ENCODE assay signal across 23 mouse cellular contexts in the genomic region with DNA sequence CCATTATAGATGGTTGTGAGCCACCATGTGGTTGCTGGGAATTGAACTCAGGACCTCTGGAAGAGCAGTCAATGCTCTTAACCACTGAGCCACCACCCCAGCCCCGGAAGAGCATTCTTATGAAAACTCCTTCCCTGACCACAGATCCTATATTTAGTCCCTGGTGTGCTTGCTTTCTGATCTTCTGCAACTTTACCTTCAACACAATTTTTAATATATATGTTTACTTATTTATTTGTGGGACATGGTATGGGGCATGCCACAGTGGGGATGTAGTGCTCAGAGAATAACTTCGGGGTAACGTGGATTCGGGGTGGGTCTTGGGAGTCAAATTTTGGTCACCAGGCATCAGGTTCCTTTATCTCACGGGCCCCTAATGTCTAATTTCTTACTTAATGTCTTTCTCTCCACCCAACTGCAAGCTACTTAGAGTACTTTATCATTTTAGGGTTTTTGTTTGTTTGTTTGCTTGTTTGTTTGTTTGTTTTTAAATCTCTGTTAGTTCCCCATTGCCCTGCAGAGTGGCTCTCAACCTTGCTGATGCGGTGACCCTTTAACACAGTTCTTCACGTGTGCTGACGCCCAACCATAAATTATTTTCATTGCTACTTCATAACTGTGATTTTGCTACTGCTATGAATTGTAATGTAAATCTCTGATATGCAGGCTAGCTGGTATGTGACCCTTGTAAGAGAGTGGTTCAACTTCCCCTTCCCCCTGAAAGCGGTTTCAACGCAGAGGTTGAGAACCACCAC. TPM values are rescaled to one million over a fixed set of nuclear protein-coding genes. Genes with fewer than 3 reads are reported as not detected.
A peak's percentile ranks its signal among the peaks of the same experiment; 100 is the strongest.
DNase-seq lines count a peak whose midpoint lies in the region; ATAC-seq lines count a peak whose summit lies in the region.
"Had no signal": no experiment of that assay in that cellular context is flagged by ENCODE, and none has a peak within 500 bp of the region (broad histone marks: within the 10 kb centered on the region; RNA-seq: fewer than 3 reads in every experiment).

No protein-coding gene starts in this region.

- no peak overlapping the region for H3K4me2 ChIP-seq in embryonic facial prominence, embryonic 13.5 days
- H3K4me2 ChIP-seq in embryonic facial prominence, embryonic 15.5 days (replicated peaks): no peak overlapping the region
- no peak overlapping the region for H3K4me2 ChIP-seq in limb, embryonic 12.5 days
- H3K4me2 ChIP-seq in stomach, embryonic 16.5 days (ENCODE audit: low read depth, low read length): no peak overlapping the region
- H3K4me2 ChIP-seq: hindbrain, embryonic 13.5 days; liver, embryonic 15.5 days had no signal

- WGBS in embryonic facial prominence, embryonic 13.5 days: 75% methylated on average over 10 of the region's 10 CpGs
- WGBS in embryonic facial prominence, embryonic 15.5 days: 71% methylated on average over 10 of the region's 10 CpGs
- WGBS in limb, embryonic 12.5 days: 58% methylated on average over 10 of the region's 10 CpGs
- 69% methylated on average over 10 of the region's 10 CpGs for WGBS in stomach, embryonic 16.5 days

- H3K27ac ChIP-seq in embryonic facial prominence, embryonic 13.5 days: peak overlapping the region; percentile 17; the same call in 1 of the 2 replicates
- peak overlapping the region; percentile 69; the same call in 1 of the 2 replicates for H3K27ac ChIP-seq in embryonic facial prominence, embryonic 15.5 days (replicated peaks)
- peak overlapping the region; percentile 92 for H3K27ac ChIP-seq in limb, embryonic 12.5 days
- H3K27ac ChIP-seq in stomach, embryonic 16.5 days (ENCODE audit: low read length): peak overlapping the region; percentile 70
- H3K27ac ChIP-seq: heart, adult 2 months; hindbrain, embryonic 13.5 days; liver, embryonic 15.5 days; macrophage; midbrain, embryonic 10.5 days had no signal

- H3K36me3 ChIP-seq in embryonic facial prominence, embryonic 13.5 days: no peaks in the 10 kb centered on the region
- no peaks in the 10 kb centered on the region for H3K36me3 ChIP-seq in embryonic facial prominence, embryonic 15.5 days
- no peaks in the 10 kb centered on the region for H3K36me3 ChIP-seq in limb, embryonic 12.5 days
- no peaks in the 10 kb centered on the region for H3K36me3 ChIP-seq in stomach, embryonic 16.5 days (ENCODE audit: control insufficient read depth, insufficient read depth, low read length)
- H3K36me3 ChIP-seq: hindbrain, embryonic 13.5 days; liver, embryonic 15.5 days; midbrain, embryonic 10.5 days had no signal

- no peak overlapping the region for H3K9ac ChIP-seq in embryonic facial prominence, embryonic 13.5 days
- H3K9ac ChIP-seq in embryonic facial prominence, embryonic 15.5 days: no peak overlapping the region
- no peak overlapping the region for H3K9ac ChIP-seq in limb, embryonic 12.5 days (replicated peaks)
- no peak overlapping the region for H3K9ac ChIP-seq in stomach, embryonic 16.5 days (ENCODE audit: low read length)
- H3K9ac ChIP-seq: forebrain, postnatal 0 days; hindbrain, embryonic 13.5 days; liver, embryonic 15.5 days had no signal

- intact Hi-C loops in left cerebral cortex, postnatal 25 days (cut with DNase I): no loop called here

- ATAC-seq in embryonic facial prominence, embryonic 13.5 days (ENCODE audit: insufficient number of reproducible peaks, insufficient read depth, low FRiP score, low TSS enrichment, low read depth): no peak
- ATAC-seq in embryonic facial prominence, embryonic 15.5 days (ENCODE audit: insufficient number of reproducible peaks, low FRiP score, low TSS enrichment, low read depth): no peak
- ATAC-seq in limb, embryonic 12.5 days (ENCODE audit: insufficient number of reproducible peaks, insufficient read depth, low FRiP score, low TSS enrichment, low read depth): no peak
- no peak for ATAC-seq in stomach, embryonic 16.5 days (ENCODE audit: insufficient read depth, low FRiP score)
- ATAC-seq: activated CD4-positive, CD25-positive, alpha-beta regulatory T cell, adult 4 months; forebrain, postnatal 0 days had no signal

- H3K9me3 ChIP-seq in embryonic facial prominence, embryonic 13.5 days: no peaks in the 10 kb centered on the region
- no peaks in the 10 kb centered on the region for H3K9me3 ChIP-seq in embryonic facial prominence, embryonic 15.5 days (replicated peaks)
- no peaks in the 10 kb centered on the region for H3K9me3 ChIP-seq in limb, embryonic 12.5 days
- no peaks in the 10 kb centered on the region for H3K9me3 ChIP-seq in stomach, embryonic 16.5 days (replicated peaks; ENCODE audit: control insufficient read depth, low read length)
- H3K9me3 ChIP-seq: hindbrain, embryonic 13.5 days; liver, embryonic 15.5 days; midbrain, embryonic 10.5 days had no signal

- H3K4me3 ChIP-seq in embryonic facial prominence, embryonic 13.5 days: no peak overlapping the region
- H3K4me3 ChIP-seq in embryonic facial prominence, embryonic 15.5 days (replicated peaks): no peak overlapping the region
- no peak overlapping the region for H3K4me3 ChIP-seq in limb, embryonic 12.5 days (replicated peaks)
- no peak overlapping the region for H3K4me3 ChIP-seq in stomach, embryonic 16.5 days (replicated peaks; ENCODE audit: low read length)
- H3K4me3 ChIP-seq: heart, adult 2 months; hindbrain, embryonic 13.5 days; liver, embryonic 15.5 days; midbrain, embryonic 10.5 days had no signal

- peaks cover 41% of the 10 kb centered on the region for H3K4me1 ChIP-seq in embryonic facial prominence, embryonic 13.5 days
- H3K4me1 ChIP-seq in embryonic facial prominence, embryonic 15.5 days: peaks cover 29% of the 10 kb centered on the region
- H3K4me1 ChIP-seq in limb, embryonic 12.5 days (replicated peaks): peaks cover 48% of the 10 kb centered on the region
- peaks cover 22% of the 10 kb centered on the region; the same call in 1 of the 2 replicates for H3K4me1 ChIP-seq in stomach, embryonic 16.5 days (ENCODE audit: control insufficient read depth, insufficient read depth, low read length)
- H3K4me1 ChIP-seq: liver, embryonic 15.5 days had no signal

- no peak for DNase-seq in lung, postnatal 36 days
- DNase-seq in layer of hippocampus, postnatal 10 days (ENCODE audit: low spot score in 2 of 2): no peak
- DNase-seq in left cerebral cortex, postnatal 25 days (ENCODE audit: low spot score in 2 of 2): no peak
- DNase-seq: adrenal gland, adult 8-10 months; cerebellum, adult 2 months; cerebellum, postnatal 25 days; forebrain, postnatal 0 days; gastrocnemius, postnatal 36 days; heart, adult 2 months; heart, postnatal 36 days; kidney, postnatal 4 days; liver; right cerebral cortex, postnatal 4 days; thymus, postnatal 14 days had no signal

- H3K27me3 ChIP-seq in embryonic facial prominence, embryonic 13.5 days: no peaks in the 10 kb centered on the region
- H3K27me3 ChIP-seq in embryonic facial prominence, embryonic 15.5 days: no peaks in the 10 kb centered on the region
- H3K27me3 ChIP-seq in limb, embryonic 12.5 days: no peaks in the 10 kb centered on the region
- H3K27me3 ChIP-seq in stomach, embryonic 16.5 days (ENCODE audit: control insufficient read depth, insufficient read depth, low read length): no peaks in the 10 kb centered on the region
- H3K27me3 ChIP-seq: hindbrain, embryonic 13.5 days; liver, embryonic 15.5 days had no signal

RNA-seq across cellular contexts. Expression of a gene that starts 39.4 kb away (rescaled TPM):
- 25.6 and 34.0 TPM in 2 replicates for polyA plus RNA-seq in embryonic facial prominence, embryonic 13.5 days (2015; fragmentation: Nextera tagmentation; extraction: Ambion mirVana)
- 60.5 and 68.7 TPM in 2 replicates for polyA plus RNA-seq in embryonic facial prominence, embryonic 15.5 days (2015; fragmentation: Nextera tagmentation; extraction: Ambion mirVana)
- 30.0 and 35.3 TPM in 2 replicates for polyA plus RNA-seq in limb, embryonic 12.5 days (2016; fragmentation: Nextera tagmentation; extraction: Ambion mirVana)
- 74.0 and 88.1 TPM in 2 replicates for polyA plus RNA-seq in stomach, embryonic 16.5 days (2015; fragmentation: Nextera tagmentation; extraction: Ambion mirVana)
- 1 to 10 TPM; 5.8 to 6.4 TPM for total RNA-seq in layer of hippocampus, postnatal 10 days (2021)
- 1 to 10 TPM; 4.0 to 5.3 TPM for total RNA-seq in left cerebral cortex, postnatal 25 days (2021)

RNA-seq across cellular contexts. Expression of a gene that starts 41.8 kb away (rescaled TPM):
- polyA plus RNA-seq in embryonic facial prominence, embryonic 13.5 days (2015; fragmentation: Nextera tagmentation; extraction: Ambion mirVana): 49.3 and 50.2 TPM in 2 replicates
- 43.9 and 57.8 TPM in 2 replicates for polyA plus RNA-seq in embryonic facial prominence, embryonic 15.5 days (2015; fragmentation: Nextera tagmentation; extraction: Ambion mirVana)
- polyA plus RNA-seq in limb, embryonic 12.5 days (2016; fragmentation: Nextera tagmentation; extraction: Ambion mirVana): 57.9 and 59.7 TPM in 2 replicates
- polyA plus RNA-seq in stomach, embryonic 16.5 days (2015; fragmentation: Nextera tagmentation; extraction: Ambion mirVana): 39.5 and 39.9 TPM in 2 replicates
- 10 to 100 TPM; 51.5 to 57.3 TPM for total RNA-seq in layer of hippocampus, postnatal 10 days (2021)
- total RNA-seq in left cerebral cortex, postnatal 25 days (2021): 10 to 100 TPM; 53.4 to 57.5 TPM

Comparison
In these comparisons a context has a peak if more than half of its experiments do, and no peak if none do; other contexts are left out.
1. H3K27ac ChIP-seq: peak in every context shown above with its lines; median percentile 92 in limb, embryonic 12.5 days; 70 in stomach, embryonic 16.5 days; 69 in embryonic facial prominence, embryonic 15.5 days; 17 in embryonic facial prominence, embryonic 13.5 days.